Mouse (Mus musculus): ENCODE data around the gene Gm8797.
"Not testable (repeated sequence)": the region's sequence is repeated elsewhere in the genome, so short reads cannot be mapped to it uniquely, and the experiment has no call there.

Gm8797 gene

DNA sequence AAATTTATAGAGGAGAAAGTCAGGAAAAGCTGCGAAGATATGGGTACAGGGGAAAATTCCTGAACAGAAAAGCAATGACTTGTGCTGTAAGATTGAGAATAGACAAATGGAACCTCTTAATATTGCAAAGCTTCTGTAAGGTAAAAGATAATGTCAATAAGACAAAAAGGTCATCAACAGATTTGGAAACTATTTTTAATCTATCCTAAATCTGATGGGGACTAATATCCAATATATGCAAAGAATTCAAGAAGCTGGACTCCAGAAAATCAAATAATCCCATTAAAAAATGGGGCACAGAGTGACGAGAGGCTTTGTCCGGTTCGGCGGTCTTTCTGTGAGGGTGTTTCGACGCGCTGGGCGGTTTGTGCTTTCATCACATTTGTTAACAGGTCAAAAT lies at the start of gene Gm8797:
Gene Gm8797, plus strand, starts transcription at position 301 of the 400 bp plus-strand sequence.
- CTCF ChIA-PET = not testable (repeated sequence)

DNA sequence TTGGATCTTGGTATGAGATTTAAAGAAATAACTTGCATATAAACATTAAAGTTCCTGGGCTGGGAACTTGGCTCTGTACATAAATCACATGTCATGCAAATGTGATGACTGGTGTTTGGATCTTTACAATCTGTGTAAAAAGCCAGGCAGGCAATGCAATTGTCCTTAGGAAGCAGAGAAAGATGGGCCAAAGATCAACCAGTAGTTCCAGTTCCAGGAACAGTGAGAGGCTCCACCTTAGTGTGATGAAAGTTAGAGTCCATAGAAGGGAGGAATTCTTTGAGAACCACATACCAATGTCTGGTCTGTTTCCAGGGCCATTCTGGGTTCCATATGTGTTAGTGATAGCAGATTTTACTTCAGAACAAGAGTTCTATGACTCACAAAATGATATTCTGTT lies 36.1 kb upstream of the Gm8797 start:
- CTCF ChIA-PET = no interaction called here

DNA sequence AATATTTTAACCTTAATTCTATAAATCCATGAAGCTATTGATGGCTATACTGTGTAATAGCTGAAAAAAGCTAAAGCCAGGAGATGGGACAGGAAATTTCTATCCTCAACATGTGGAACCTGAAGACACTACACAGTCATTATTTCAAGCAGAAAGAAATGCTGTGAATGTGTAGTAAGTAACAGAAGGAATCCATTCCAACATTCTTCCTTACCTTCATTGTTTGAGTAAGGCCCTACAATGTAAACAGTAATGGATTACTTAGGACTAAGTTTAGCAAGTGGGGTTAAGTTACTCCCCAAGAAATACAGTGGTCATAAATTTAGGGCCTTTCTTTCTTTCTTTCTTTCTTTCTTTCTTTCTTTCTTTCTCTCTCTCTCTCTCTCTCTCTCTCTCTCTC lies 17.7 kb upstream of the Gm8797 start:
- CTCF ChIA-PET = no interaction called here

DNA sequence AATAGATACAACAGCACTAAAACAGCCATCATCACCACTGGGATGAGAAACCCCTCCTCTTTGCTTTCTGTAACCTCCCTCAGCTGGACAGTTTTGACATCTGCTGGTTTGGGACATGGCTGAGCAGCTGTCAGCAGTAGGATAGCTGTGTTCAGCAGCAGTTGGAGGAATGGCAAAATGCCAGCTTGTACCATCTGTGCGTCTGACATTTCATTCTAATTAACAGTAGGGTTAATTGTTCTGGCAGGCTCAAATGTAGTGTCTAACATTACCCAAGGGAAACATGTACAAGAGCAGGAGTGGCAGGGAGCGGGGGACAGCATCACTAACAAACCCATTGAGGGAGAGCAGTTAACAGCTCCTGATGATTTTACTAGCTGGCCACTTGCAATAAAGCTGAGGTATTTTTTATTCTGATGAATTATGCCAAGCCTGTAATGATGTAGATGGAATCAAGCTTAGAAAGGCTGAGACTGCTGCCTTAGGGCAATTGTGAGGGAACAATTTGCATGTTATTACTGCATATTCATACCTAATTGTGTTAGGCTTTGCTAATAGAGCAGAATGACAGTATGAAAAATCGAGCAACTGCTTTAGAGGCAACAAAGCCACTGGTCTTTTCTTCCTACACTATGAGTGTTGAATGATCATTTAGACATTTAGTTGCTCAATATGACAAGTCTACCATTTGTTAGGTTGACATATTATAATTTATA lies 4.3 kb downstream of the Gm8797 start:
- CTCF ChIA-PET = no interaction called here

DNA sequence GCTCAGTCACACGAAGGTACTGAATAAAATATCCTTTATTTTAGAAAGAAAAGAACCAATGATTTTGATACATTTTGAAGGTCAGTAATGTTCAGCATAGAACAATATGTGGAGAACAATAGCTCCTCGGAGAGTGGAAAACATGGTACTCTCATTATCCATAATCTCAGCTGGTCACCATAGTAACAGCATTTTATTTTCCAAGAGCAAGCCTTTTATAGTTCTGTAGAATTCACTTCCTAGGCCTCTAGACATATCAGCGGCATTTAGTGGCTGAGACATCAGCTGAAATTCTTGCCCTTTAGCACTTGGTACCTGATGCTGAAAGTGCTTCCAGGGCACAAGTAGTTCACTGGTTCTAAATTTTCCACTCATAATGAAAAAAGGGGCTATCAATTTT lies 15.7 kb downstream of the Gm8797 start:
- CTCF ChIA-PET = no interaction called here

DNA sequence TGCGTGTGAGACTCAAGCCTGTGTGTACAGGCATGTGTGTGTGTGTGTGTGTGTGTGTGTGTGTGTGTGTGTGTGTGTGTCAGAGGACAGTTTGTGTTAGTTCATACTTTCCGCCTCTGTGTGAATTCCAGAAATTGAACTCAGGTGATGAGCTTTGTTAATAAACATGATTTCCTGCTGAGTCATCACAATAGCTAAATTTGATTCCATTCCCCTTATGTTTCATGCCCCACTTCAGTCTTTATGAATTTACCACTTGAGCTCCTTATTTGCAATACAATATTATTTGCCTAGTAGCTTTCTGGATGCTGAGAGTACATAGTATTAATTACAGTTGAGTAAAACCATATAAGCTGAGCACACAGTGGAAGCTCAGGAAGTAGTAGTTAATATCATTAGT lies 26.3 kb downstream of the Gm8797 start:
- CTCF ChIA-PET = no interaction called here

Data from spleen, embryonic (tissue).